Mouse (Mus musculus): ENCODE measurements at regions not wholly inside any gene's neighbourhood (a gene's known extent, or its start where the extent isn't known, plus 50 kb on each side); places are given as distances from the start of the nearest gene placed in this dataset.

DNA sequence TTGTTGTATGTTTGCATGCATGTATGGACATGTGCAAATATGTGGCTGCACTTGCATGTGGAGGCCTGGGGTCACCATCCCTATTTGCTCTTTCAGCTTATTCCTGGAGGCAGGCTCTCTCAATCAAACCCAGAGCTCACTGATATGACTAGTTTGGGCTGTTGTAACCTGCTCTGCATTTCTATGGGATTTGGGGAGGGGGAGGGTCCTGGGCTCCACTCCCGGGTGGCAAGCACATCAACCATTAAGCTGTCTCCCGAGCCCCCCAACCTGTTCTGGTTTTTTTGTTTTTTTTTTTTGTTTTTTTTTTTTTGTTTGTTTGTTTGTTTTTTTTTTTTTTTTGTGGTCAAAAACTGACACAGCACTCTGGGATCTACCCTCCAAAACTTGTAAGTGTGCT, 386.5 kb downstream of the Med13l start:
- Histone ChIP-seq H3K4me2 (replicated peaks) (no peak overlapping the region), H3K27ac (no peak overlapping the region), H3K9me3 (no peaks in the 10 kb centered on the region), H3K4me1 (peaks cover 18% of the 10 kb centered on the region; the same call in 1 of the 2 replicates), H3K36me3 (no peaks in the 10 kb centered on the region), H3K27me3 (no peaks in the 10 kb centered on the region), H3K4me3 (no peak overlapping the region), H3K9ac (no peak overlapping the region)
- WGBS, result 28% methylated on average over 2 of the region's 2 CpGs
- no peak for ATAC-seq (ENCODE audit: insufficient number of reproducible peaks, insufficient read depth, low FRiP score, low TSS enrichment)

DNA sequence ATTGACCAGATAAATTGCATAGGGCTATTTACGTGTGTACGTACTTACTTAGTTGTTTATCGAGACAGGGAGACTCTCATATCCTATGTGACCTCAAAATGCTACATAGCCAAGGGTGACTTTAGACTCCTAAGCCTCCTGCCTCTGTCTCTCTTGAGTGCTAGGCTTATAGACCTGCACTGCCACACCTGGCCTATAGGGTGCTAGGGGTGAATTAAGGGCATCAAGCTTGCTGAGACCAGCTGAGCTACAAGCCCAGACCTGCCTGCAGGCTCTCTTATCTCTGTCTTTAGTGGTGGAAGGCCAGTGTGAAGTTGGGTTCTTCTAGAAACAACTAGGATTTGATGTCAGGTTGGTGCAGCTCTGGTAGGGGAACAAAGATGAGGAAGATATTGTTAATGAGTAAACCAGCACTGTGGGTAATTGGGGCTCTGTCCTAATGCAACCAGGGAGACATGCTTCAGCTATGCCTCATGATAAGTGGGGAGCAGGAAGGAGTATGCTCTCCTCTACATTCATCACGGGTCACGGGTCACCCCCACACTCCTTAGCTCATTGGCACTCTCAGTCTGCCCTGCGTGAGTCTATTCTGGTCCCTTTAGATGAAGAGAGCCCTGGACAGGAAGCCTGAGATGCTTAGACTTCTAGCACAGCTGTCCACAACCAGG, 387.8 kb downstream of the Med13l start:
- H3K9ac ChIP-seq, result no peak overlapping the region
- no peaks in the 10 kb centered on the region for H3K27me3 ChIP-seq
- H3K27ac ChIP-seq, result no peak overlapping the region
- ATAC-seq (ENCODE audit: insufficient number of reproducible peaks, insufficient read depth, low FRiP score, low TSS enrichment), result no peak
- H3K9me3 ChIP-seq, result no peaks in the 10 kb centered on the region
- 84% methylated on average over 6 of the region's 6 CpGs for WGBS
- H3K4me2 ChIP-seq (replicated peaks), result no peak overlapping the region
- H3K4me3 ChIP-seq, result no peak overlapping the region
- peaks cover 18% of the 10 kb centered on the region; the same call in 1 of the 2 replicates for H3K4me1 ChIP-seq
- no peaks in the 10 kb centered on the region for H3K36me3 ChIP-seq

DNA sequence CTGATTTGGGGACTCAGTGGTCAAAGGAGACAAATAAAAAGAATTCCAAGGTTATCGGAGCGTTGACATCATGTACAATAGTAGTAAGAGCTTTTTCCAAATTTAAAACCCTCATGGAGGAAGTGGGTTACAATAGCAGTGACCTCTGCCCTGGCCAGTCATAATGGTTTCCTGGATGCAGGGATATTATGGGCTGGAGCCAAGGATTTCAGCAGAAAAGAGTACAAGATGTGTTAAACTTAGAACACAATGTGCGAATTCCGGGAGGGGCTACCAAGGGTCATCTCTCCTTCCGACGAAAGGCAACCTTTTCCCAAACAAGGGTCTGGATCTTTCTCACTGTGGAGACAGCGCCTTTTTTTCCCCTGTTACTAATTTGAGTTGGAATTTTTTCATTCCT, 390.6 kb downstream of the Med13l start:
- H3K9me3 ChIP-seq, result no peaks in the 10 kb centered on the region
- H3K27ac ChIP-seq, result no peak overlapping the region
- H3K9ac ChIP-seq, result no peak overlapping the region
- H3K4me2 ChIP-seq (replicated peaks), result no peak overlapping the region
- H3K36me3 ChIP-seq, result no peaks in the 10 kb centered on the region
- H3K4me1 ChIP-seq, result peaks cover 13% of the 10 kb centered on the region; the same call in 1 of the 2 replicates
- H3K4me3 ChIP-seq, result no peak overlapping the region
- WGBS, result 60% methylated on average over 7 of the region's 7 CpGs
- no peaks in the 10 kb centered on the region for H3K27me3 ChIP-seq
- ATAC-seq (ENCODE audit: insufficient number of reproducible peaks, insufficient read depth, low FRiP score, low TSS enrichment), result no peak

DNA sequence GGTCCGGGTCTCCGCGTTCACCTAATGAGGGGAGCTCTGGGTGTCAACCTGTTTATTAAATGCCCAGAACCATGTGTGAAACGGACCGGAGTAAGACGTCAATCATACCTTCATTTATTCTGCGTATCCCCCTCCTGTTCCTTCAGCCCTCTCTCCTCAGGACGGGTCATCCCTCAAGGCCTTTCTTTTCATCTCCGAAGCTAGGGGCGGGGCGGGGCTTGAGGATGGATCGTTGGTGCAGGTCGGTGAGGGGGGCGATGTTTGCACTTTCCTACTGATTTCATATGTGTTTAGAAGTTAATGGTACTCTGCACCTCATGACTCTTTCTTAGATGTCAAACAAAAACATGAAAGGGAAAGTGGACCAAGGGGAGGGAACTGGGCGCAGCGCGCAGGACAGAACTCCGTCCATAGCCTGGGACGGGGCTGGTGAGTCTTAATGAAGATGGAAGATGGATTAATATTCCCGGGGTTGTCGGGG, 400.1 kb downstream of the Med13l start:
- Histone ChIP-seq H3K27me3 (no peaks in the 10 kb centered on the region), H3K36me3 (no peaks in the 10 kb centered on the region), H3K9me3 (no peaks in the 10 kb centered on the region), H3K27ac (no peak overlapping the region), H3K4me2 (replicated peaks) (no peak overlapping the region), H3K4me3 (no peak overlapping the region), H3K4me1 (no peaks in the 10 kb centered on the region), H3K9ac (no peak overlapping the region)
- WGBS, result 85% methylated on average over 21 of the region's 21 CpGs
- ATAC-seq (ENCODE audit: insufficient number of reproducible peaks, insufficient read depth, low FRiP score, low TSS enrichment), result no peak

DNA sequence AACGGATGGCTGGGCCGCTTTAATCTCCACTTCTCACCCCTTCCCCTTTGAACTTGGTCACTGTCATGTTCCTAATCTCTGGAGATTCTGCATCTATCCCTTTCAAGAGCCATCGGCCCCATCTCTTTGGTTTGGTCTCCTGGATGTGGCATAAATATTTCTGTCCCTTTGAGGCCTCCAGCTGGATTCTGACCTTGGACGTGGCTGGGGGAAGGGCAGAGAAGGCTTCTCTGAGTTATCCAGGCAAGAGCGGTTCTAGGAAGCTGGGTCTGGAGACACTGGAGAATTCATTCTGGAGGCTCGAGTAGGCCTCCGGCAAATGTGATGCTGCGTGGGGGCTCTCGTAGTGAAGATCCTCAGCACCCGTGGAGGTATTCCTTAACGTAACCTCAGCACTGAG, 400.6 kb downstream of the Med13l start:
- H3K4me1 ChIP-seq, result no peaks in the 10 kb centered on the region
- no peaks in the 10 kb centered on the region for H3K9me3 ChIP-seq
- H3K9ac ChIP-seq, result no peak overlapping the region
- no peak overlapping the region for H3K27ac ChIP-seq
- WGBS, result 81% methylated on average over 11 of the region's 11 CpGs
- no peaks in the 10 kb centered on the region for H3K27me3 ChIP-seq
- ATAC-seq (ENCODE audit: insufficient number of reproducible peaks, insufficient read depth, low FRiP score, low TSS enrichment), result no peak
- no peaks in the 10 kb centered on the region for H3K36me3 ChIP-seq
- H3K4me2 ChIP-seq (replicated peaks), result no peak overlapping the region
- H3K4me3 ChIP-seq, result no peak overlapping the region

DNA sequence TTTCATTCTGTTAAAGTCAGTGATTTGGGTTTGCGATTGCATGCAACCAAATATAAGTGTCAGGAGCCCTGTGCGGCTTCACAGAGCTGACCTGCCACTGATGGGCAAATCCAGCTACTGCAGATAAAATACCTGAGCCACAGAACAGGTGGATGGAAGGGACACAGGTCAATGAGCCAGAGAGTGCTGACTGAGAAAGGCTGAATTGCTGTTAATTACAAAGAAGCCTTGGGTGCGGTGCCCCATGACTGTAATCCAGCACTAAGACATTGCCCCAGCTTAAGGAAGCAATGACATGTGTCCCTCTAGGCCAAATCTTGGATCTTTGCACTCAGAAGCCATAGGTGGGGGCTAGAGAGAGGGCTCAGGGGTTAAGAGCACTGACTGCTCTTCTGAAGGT, 401.7 kb downstream of the Med13l start:
- no peak for ATAC-seq (ENCODE audit: insufficient number of reproducible peaks, insufficient read depth, low FRiP score, low TSS enrichment)

GRCm38 (mm10) chr5:118963001-118963400, 402.5 kb downstream of the Med13l start:
- Histone ChIP-seq H3K4me1 (no peaks in the 10 kb centered on the region), H3K36me3 (no peaks in the 10 kb centered on the region), H3K9me3 (no peaks in the 10 kb centered on the region), H3K27me3 (no peaks in the 10 kb centered on the region), H3K4me3 (no peak overlapping the region), H3K27ac (no peak overlapping the region), H3K9ac (no peak overlapping the region), H3K4me2 (replicated peaks) (no peak overlapping the region)
- 89% methylated on average over 3 of the region's 3 CpGs for WGBS
- ATAC-seq (ENCODE audit: insufficient number of reproducible peaks, insufficient read depth, low FRiP score, low TSS enrichment), result no peak

More for the DNA sequence above, 401.7 kb downstream of the Med13l start:
- Histone ChIP-seq H3K27me3 (no peaks in the 10 kb centered on the region), H3K9me3 (no peaks in the 10 kb centered on the region), H3K9ac (no peak overlapping the region), H3K4me1 (no peaks in the 10 kb centered on the region), H3K27ac (no peak overlapping the region), H3K4me3 (no peak overlapping the region), H3K4me2 (replicated peaks) (no peak overlapping the region), H3K36me3 (no peaks in the 10 kb centered on the region)
- WGBS, result 81% methylated on average over 3 of the region's 3 CpGs

GRCm38 (mm10) chr5:118966901-118967300, 406.4 kb downstream of the Med13l start:
- Histone ChIP-seq H3K36me3 (no peaks in the 10 kb centered on the region), H3K27ac (no peak overlapping the region), H3K9me3 (no peaks in the 10 kb centered on the region), H3K4me3 (no peak overlapping the region), H3K4me1 (no peaks in the 10 kb centered on the region), H3K9ac (no peak overlapping the region), H3K4me2 (replicated peaks) (no peak overlapping the region), H3K27me3 (no peaks in the 10 kb centered on the region)
- 76% methylated on average over 6 of the region's 6 CpGs for WGBS
- no peak for ATAC-seq (ENCODE audit: insufficient number of reproducible peaks, insufficient read depth, low FRiP score, low TSS enrichment)

DNA sequence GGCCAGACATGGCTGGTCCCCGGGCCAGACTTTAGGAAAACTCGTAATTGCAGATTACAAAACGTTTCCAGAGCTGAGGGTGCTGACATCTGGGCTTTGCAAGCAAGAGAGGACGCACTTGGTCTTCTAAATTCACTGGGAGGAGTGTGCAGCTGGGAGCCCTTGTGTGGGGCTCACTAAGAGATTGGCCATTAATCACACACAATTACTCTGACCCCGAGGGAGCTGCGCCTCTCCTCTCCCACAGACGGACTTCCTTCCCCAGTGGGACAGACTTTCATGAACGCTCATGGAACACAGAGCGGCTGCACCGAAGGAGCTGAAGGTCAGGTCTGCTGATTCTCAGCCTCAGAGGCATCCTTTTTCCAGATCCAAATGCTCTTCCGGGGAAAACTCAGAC, 407.2 kb downstream of the Med13l start:
- H3K27ac ChIP-seq, result no peak overlapping the region
- no peak for ATAC-seq (ENCODE audit: insufficient number of reproducible peaks, insufficient read depth, low FRiP score, low TSS enrichment)
- no peaks in the 10 kb centered on the region for H3K9me3 ChIP-seq
- no peak overlapping the region for H3K9ac ChIP-seq
- H3K4me1 ChIP-seq, result no peaks in the 10 kb centered on the region
- H3K4me3 ChIP-seq, result no peak overlapping the region
- no peaks in the 10 kb centered on the region for H3K36me3 ChIP-seq
- WGBS, result 68% methylated on average over 11 of the region's 11 CpGs
- H3K27me3 ChIP-seq, result no peaks in the 10 kb centered on the region
- H3K4me2 ChIP-seq (replicated peaks), result no peak overlapping the region

GRCm38 (mm10) chr5:118975147-118975546, 414.7 kb downstream of the Med13l start:
- no peak overlapping the region for H3K4me2 ChIP-seq (replicated peaks)
- H3K4me1 ChIP-seq, result no peaks in the 10 kb centered on the region
- no peak overlapping the region for H3K4me3 ChIP-seq
- ATAC-seq (ENCODE audit: insufficient number of reproducible peaks, insufficient read depth, low FRiP score, low TSS enrichment), result no peak
- no peaks in the 10 kb centered on the region for H3K9me3 ChIP-seq
- H3K9ac ChIP-seq, result no peak overlapping the region
- no peaks in the 10 kb centered on the region for H3K27me3 ChIP-seq
- H3K36me3 ChIP-seq, result no peaks in the 10 kb centered on the region
- 53% methylated on average over 10 of the region's 10 CpGs for WGBS
- H3K27ac ChIP-seq, result no peak overlapping the region

DNA sequence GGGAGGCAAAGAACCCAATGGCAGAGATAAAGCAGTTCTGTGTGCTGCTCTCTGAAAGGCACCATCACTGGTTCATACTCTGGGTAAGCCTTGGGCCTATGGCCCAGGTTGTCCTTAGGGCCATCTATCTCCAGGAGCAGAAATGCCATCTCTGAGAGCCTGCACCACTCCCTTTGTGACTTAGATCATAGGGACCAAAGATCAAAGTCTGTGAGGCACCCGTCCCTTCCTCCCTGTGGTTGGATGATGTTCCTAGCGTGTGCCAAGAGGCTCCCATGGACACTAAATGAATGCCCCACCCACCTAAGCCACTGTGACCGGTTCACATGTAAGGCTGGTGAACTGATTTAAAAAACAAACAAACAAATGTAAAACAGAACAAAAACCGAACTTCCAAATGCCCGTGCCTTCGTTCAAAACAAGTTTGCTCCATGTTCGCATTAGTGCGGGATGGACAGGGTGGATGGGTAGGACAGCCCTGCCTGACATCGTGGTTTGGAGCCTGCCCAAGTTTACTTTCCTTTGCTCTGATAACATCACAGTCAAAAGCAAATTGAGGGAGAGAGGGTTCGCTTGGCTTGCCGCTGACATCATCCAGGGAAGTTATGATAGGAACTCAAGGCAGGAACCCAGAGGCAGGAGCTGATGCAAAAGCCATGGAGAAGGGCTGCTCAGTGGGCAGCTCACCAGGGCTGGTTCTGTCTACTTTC, 418.6 kb downstream of the Med13l start:
- H3K36me3 ChIP-seq, result no peaks in the 10 kb centered on the region
- no peak overlapping the region for H3K4me2 ChIP-seq (replicated peaks)
- H3K9ac ChIP-seq, result no peak overlapping the region
- H3K27me3 ChIP-seq, result peaks cover 6% of the 10 kb centered on the region
- no peaks in the 10 kb centered on the region for H3K9me3 ChIP-seq
- WGBS, result 76% methylated on average over 11 of the region's 11 CpGs
- H3K4me3 ChIP-seq, result no peak overlapping the region
- 0 out of 2 replicates have a peak, but pooled peaks cover 6% of the 10 kb centered on the region for H3K4me1 ChIP-seq
- no peak for ATAC-seq (ENCODE audit: insufficient number of reproducible peaks, insufficient read depth, low FRiP score, low TSS enrichment)
- no peak overlapping the region for H3K27ac ChIP-seq

DNA sequence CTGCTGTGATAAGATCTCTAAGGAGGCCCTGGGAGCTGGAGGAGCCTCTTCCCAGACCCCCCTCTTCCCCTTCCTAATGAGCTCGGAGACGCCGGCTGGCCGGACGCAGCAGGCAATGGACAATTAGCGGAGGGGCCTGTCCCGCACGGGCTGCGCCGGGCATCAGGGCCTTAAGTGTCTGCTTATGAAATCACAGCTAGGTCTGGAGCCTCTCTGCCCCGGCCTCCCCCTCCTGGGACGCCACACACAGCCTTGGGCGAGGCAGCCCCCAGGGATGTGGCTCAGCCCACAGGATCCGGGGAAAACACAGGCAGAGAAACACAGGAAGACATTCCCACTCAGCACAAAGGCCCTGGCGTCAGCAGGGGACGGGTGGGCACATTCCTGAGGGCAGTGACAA, 420.6 kb downstream of the Med13l start:
- H3K4me1 ChIP-seq, result peaks cover 6% of the 10 kb centered on the region; the same call in 1 of the 2 replicates
- H3K36me3 ChIP-seq, result no peaks in the 10 kb centered on the region
- WGBS, result 40% methylated on average over 16 of the region's 16 CpGs
- no peak overlapping the region for H3K4me3 ChIP-seq
- no peak overlapping the region; the same call in 1 of the 2 replicates for H3K4me2 ChIP-seq (replicated peaks)
- H3K9ac ChIP-seq, result peak overlapping the region; percentile 29; the same call in 1 of the 2 replicates
- no peak overlapping the region for H3K27ac ChIP-seq
- peaks cover 6% of the 10 kb centered on the region for H3K27me3 ChIP-seq
- ATAC-seq (ENCODE audit: insufficient number of reproducible peaks, insufficient read depth, low FRiP score, low TSS enrichment), result peak; percentile 45; the same call in 1 of the 2 replicates
- no peaks in the 10 kb centered on the region for H3K9me3 ChIP-seq
